Mouse (Mus musculus) spleen, adult 18-20 months (tissue): ENCODE data around the gene Slc25a23.

Experiments
- DNase-seq, 2 experiments: peaks; one replicate each; pipeline ENCODE4 v3.0.0; 2022; ENCODE audit warnings: mixed read lengths in 2 of 2

The Slc25a23 gene

GRCm38 (mm10) chr17:57059486-57059977, at the start of gene Slc25a23:
TSS of gene Slc25a23 (minus strand) at chr17:57059863.
- DNase-seq, result peak; percentile 43 to 44

- DNase-seq, result no peak
These were observed 49.1 kb upstream of the Slc25a23 start for GRCm38 (mm10) chr17:57108666-57109171.

- DNase-seq, result no peak
These were observed 48.5 kb upstream of the Slc25a23 start for GRCm38 (mm10) chr17:57108040-57108665.

GRCm38 (mm10) chr17:57107064-57107463, 47.4 kb upstream of the Slc25a23 start:
- no peak for DNase-seq

- no peak for DNase-seq
These were observed 46.3 kb upstream of the Slc25a23 start for GRCm38 (mm10) chr17:57106035-57106368.

GRCm38 (mm10) chr17:57105181-57106034, 45.7 kb upstream of the Slc25a23 start, which contains the start of gene Tnfsf9:
TSS of gene Tnfsf9 (plus strand) at chr17:57105325.
- DNase-seq, result peak in 1 of 2 experiments; percentile 35

- no peak for DNase-seq
These were observed 44.8 kb upstream of the Slc25a23 start for GRCm38 (mm10) chr17:57104496-57104895.

- DNase-seq, result no peak
These were observed 42.6 kb upstream of the Slc25a23 start for GRCm38 (mm10) chr17:57102276-57102675.

GRCm38 (mm10) chr17:57099629-57100325, 40.1 kb upstream of the Slc25a23 start:
- no peak for DNase-seq

- DNase-seq, result no peak
These were observed 38.7 kb upstream of the Slc25a23 start for GRCm38 (mm10) chr17:57098321-57098720.

- DNase-seq, result peak; percentile 68 to 92
These were observed 36.9 kb upstream of the Slc25a23 start for GRCm38 (mm10) chr17:57096623-57096920.

- DNase-seq, result peak in 1 of 2 experiments; percentile 41
These were observed 36.4 kb upstream of the Slc25a23 start for GRCm38 (mm10) chr17:57095855-57096622.

- DNase-seq, result no peak
These were observed 34.6 kb upstream of the Slc25a23 start for GRCm38 (mm10) chr17:57094222-57094621.

- no peak for DNase-seq
These were observed 27.6 kb upstream of the Slc25a23 start, which contains the start of gene Tubb4a for GRCm38 (mm10) chr17:57087049-57087832. TSS of gene Tubb4a (minus strand) at chr17:57087782.

GRCm38 (mm10) chr17:57085970-57086757, 26.5 kb upstream of the Slc25a23 start:
- no peak for DNase-seq

GRCm38 (mm10) chr17:57082481-57082880, 22.8 kb upstream of the Slc25a23 start:
- DNase-seq, result no peak

GRCm38 (mm10) chr17:57081234-57081842, 21.7 kb upstream of the Slc25a23 start:
- no peak for DNase-seq

GRCm38 (mm10) chr17:57079919-57080318, 20.3 kb upstream of the Slc25a23 start:
- no peak for DNase-seq

GRCm38 (mm10) chr17:57078336-57078735, 18.7 kb upstream of the Slc25a23 start, which contains the start of gene Dennd1c:
TSS of gene Dennd1c (minus strand) at chr17:57078514.
- DNase-seq, result peak; percentile 65 to 67

- DNase-seq, result no peak
These were observed 17.3 kb upstream of the Slc25a23 start for GRCm38 (mm10) chr17:57076916-57077315.
